Mouse (Mus musculus): ENCODE measurements around the gene Usp6nl.
A peak's percentile ranks its signal among the peaks of the same experiment; 100 is the strongest.

Gene Usp6nl

GRCm38 (mm10) chr2:6478361-6478965, 156.0 kb downstream of the Usp6nl start:
- DNase-seq = peak; percentile 68

- DNase-seq = peak; percentile 20
Observed at GRCm38 (mm10) chr2:6478966-6479391, 156.5 kb downstream of the Usp6nl start.

- no peak for DNase-seq
Observed at GRCm38 (mm10) chr2:6479620-6480019, 157.2 kb downstream of the Usp6nl start.

GRCm38 (mm10) chr2:6481966-6482365, 159.5 kb downstream of the Usp6nl start:
- DNase-seq = no peak

DNA sequence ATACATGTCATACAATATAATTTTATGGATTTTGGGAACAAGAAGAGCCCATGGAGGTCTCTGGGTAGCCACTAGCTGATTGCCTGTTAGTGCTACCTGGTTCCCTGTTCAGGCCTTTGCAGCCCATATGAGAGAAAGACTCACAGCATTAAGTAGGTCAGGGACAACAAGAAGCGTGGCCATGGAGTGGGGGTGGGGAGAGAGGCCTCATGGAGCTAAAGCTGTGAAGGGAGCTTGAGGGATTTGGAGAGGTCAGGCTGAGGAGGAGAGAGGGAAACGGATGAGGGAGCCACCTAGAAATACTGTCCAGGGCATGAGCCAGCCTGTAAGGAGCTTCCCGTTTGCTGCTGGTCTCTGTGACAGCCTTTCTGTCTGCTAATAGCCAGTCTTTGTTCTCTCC, 159.9 kb downstream of the Usp6nl start:
- no peak for DNase-seq

DNA sequence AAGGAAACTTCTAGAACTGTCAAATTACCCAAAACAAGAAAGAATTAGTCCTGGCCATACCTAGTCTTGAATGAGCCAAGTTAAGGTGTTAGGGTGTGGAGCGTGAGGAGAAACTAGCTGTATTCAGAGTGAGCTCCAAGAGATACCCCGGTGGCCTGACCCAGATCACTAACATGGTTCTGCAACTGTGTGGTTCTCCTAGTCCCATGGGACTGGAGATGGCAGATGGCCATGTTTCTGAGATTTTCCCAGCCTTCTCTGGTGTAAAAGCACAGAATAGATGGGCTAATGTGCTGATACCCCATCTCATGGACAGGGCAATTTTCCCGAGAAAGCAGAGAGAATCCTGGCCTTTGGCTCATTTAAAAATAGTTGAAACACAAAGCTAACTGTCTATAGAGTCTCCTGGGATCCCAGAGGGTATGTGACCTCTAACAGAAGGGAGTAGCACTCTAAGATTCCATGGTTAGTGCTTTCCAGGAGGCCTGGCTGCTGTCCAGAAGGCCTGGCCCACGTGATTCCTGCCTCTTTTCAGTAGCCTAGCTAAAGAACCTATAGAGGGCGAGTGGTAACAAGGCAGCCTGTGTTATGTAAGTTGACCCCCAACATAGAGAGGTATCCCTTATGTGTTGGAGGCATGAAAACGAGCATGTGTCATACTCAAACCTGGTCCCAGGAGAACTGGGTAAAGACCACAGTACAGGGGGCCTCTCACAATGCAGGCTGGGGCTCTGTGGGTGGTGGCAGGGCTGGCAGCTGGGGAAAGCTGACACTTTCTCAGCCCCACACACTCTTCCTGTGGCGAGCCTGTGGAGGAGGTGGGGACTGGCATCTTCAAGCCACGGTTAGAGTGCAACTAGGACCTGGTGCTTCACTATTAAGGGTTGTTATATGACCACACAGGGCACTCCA, 160.9 kb downstream of the Usp6nl start:
- DNase-seq = no peak

DNA sequence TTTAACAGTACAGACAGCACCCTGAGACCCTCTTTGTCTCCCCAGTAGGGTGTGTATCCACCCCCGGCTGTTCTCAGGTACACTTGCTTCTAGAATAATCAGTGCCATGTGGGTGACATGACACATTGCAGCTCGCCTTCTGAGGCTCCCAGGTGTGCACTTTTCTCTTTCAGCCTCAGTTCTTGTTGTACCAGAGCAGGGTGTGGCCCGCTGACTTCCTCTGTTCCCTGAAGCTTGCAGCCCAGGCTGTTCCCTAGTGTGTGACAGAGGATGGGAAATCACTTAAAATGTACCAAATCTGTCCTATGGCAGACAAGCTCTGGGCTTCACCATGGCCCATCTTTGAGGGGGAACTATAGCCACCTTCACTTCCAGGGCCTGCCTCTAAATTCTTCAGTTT, 161.7 kb downstream of the Usp6nl start:
- no peak for DNase-seq

GRCm38 (mm10) chr2:6487566-6488488, 165.4 kb downstream of the Usp6nl start:
- no peak for DNase-seq

DNA sequence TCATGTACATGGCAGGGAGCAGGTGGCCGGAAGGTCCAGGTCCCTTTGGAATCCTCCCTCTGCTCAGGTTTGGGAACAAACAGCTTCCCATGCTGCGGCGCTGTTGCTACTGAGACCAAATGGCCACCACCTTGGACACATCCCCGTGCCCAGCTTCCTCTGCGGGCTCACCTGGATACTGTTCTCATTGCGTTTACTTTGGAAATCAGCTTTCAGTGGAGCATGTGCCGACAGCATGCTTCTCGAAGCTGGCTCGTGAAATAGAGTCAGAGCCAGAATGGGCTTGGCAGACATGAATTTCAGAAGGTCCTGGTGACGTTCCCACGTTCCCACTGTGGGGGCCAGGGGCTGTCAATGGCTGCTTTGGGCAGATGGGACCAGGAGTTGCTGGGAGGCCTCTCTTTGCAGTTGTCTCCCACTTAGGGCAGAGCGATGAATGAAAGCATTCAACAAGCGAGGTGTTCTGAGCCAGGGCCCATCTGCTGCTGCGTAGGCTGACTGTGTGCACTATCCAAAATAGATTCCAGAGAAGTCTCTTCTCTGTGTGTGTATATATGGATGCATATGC, 166.1 kb downstream of the Usp6nl start:
- peak; percentile 64 for DNase-seq

DNA sequence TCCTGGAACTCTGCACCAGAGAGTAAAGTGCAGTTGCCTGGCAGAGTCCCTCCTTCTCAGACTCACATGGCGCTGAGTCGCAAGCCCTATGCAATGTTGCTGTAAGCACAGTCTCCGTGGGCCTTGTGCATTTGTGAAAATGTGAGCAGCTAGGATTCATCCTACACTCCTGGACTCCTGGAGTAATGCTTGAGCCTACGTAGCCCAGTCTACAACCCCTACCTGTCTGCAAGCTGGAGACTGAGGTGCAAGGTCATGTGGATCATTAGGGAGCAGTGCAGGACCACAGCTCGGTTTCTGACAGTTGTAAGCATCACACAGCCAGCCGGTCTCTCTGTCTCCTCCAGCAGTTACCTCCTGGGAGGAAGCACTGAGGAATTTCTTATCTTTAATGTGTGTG, 167.6 kb downstream of the Usp6nl start:
- no peak for DNase-seq

DNA sequence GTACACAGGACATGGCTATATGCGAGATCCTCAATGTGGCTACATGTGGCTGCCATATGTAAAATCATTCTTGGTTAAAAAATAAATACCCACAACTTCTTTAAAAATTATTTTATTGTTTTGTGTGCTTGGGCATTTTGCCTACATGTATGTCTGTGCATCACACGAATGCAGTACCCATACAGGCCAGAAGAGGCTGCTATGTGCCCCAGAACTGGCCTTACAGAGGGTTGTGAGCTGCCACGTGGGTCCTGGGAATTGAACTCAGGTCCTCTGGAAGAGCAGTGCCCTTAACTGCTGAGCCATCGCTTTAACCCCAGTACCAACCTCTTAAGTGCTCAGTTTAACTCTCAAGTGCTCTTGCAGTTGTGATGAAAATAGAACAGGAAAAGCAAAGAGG, 168.4 kb downstream of the Usp6nl start:
- no peak for DNase-seq

GRCm38 (mm10) chr2:6493886-6494285, 171.4 kb downstream of the Usp6nl start:
- no peak for DNase-seq
